Mouse (Mus musculus) megakaryocyte, embryonic 14.5 days (primary cell): ENCODE data around the gene Ccl22. TPM values are rescaled to one million over a fixed set of nuclear protein-coding genes. Genes with fewer than 3 reads are reported as not detected.
A peak's percentile ranks its signal among the peaks of the same experiment; 100 is the strongest.

Experiments
- H3K27me3 ChIP-seq: replicated peaks from 2 replicates; pipeline ENCODE3; 2012; ENCODE audit warnings: inconsistent platforms
- H3K36me3 ChIP-seq: replicated peaks from 2 replicates; pipeline ENCODE3; 2012; ENCODE audit warnings: low read length, inconsistent platforms, mixed read lengths
- H3K4me1 ChIP-seq: 2 replicates; pipeline ENCODE4 v1.6.1; 2012; ENCODE audit warnings: inconsistent platforms
- H3K4me3 ChIP-seq: replicated peaks from 2 replicates; pipeline ENCODE3; 2012; ENCODE audit warnings: moderate library complexity, mild to moderate bottlenecking, inconsistent platforms
- H3K9me3 ChIP-seq: 2 replicates; pipeline ENCODE4 v1.6.1; 2012; ENCODE audit warnings: inconsistent platforms
- FLI1 ChIP-seq: IDR thresholded peaks from 2 replicates; pipeline ENCODE4 v1.6.1; 2012; ENCODE audit warnings: low read length, inconsistent platforms, mixed read lengths
- GATA1 ChIP-seq: IDR thresholded peaks from 3 replicates; pipeline ENCODE4 v1.6.1; 2012; ENCODE audit warnings: mixed read lengths, low read length, inconsistent platforms, borderline replicate concordance
- polyA plus RNA-seq: library from polyadenylated mRNA; stranded (reverse); fragments of >175 nt; gene quantifications from 2 replicates; pipeline ENCODE4 v1.2.3, GENCODE M21; 2012; ENCODE audit warnings: low replicate concordance; ENCODE audit not compliant: insufficient read depth

Gene Ccl22
- polyA plus RNA-seq, 1 experiment, result 0.30 TPM

DNA sequence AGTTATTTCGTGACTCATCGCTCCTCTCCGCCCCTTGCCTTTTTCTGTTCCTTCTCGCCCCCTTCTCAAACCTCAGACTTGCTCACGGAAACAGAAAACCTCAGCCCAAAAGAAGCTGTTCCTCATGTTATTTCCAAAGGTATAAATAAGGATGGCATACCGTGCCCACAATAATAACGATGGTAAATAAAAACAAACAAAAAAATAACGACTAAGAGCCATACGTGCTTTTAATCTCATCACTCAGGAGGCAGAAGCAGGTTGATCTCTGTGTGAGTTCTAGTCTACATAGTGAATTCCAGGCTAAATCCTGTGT is 40.8 kb upstream of the Ccl22 start:
- no peaks in the 10 kb centered on the region for H3K9me3 ChIP-seq
- peak overlapping the region; percentile 92 for H3K4me3 ChIP-seq
- no peak for TF ChIP-seq GATA1
- TF ChIP-seq FLI1, result no peak
- H3K27me3 ChIP-seq, result peaks cover 6% of the 10 kb centered on the region
- H3K36me3 ChIP-seq, result no peaks in the 10 kb centered on the region
- peaks cover 55% of the 10 kb centered on the region for H3K4me1 ChIP-seq

DNA sequence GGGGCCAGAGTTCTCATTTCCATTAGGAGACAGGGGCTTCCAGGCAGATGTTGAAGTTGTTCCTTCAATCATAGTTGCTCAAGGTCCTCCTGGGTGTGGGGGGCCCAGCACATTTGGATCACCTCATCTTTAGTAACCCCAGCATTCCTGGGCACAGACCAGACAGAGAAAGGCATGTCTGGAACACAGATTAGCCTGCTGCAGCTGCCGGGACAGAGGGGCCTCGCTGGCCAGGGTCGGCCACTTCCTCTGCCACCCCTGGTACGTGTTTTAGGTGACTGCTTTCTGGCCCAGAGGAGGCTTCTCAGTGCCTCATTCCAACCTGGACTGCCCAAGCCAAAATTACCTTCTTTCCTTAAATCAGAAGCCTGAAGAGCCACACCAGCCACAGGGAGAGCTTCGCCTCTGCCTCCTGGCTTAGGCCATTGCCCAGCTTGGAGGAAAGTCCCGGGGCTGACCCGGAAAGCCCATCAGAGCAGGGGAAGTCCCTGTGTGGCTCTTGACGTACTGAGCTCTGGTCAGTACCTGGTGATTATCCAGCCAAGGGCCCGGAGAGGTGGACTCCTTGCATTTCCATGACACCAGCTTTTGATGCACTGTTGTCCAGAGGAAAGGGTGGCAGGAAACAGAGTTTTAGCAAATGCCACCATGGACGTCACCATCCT is 39.7 kb upstream of the Ccl22 start:
- TF ChIP-seq FLI1 (no peak), GATA1 (no peak)
- H3K9me3 ChIP-seq, result no peaks in the 10 kb centered on the region
- H3K36me3 ChIP-seq, result no peaks in the 10 kb centered on the region

DNA sequence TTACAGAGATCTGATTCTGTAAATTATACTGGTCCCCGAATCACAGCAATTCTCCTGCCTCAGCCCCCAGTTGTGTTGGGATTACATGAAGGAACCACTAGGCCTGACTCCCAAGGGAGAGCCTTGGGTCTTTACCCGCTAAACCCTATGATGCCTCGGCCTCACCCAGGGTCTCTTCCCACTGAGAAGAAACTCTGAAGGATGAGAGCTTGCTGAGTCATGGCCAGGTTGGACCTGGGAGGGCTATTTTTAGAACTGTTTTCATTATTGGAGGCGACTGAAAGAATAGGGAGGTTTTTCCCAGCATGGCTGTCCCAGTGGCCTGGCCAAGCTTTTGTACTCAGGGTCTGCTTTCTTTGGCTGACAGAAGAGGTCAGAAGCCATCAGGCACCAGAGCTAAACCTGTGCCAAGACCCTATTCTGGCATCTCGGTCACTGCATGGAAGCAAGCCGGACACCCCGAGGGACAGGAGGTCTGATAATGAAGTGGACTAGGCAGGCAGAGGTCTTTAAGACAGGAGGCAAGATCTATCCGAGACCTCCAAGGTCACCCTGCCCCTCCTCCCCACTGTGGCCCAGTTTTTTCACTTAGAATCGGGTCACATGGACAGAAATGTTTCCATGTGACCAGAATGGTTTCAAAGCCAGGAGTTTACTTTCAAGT is 38.5 kb upstream of the Ccl22 start:
- Histone ChIP-seq H3K27me3 (peaks cover 5% of the 10 kb centered on the region), H3K4me1 (peaks cover 74% of the 10 kb centered on the region), H3K4me3 (no peak overlapping the region), H3K9me3 (no peaks in the 10 kb centered on the region), H3K36me3 (no peaks in the 10 kb centered on the region)
- TF ChIP-seq GATA1, result no peak
- no peak for TF ChIP-seq FLI1

More for the DNA sequence above, 39.7 kb upstream of the Ccl22 start:
- Histone ChIP-seq H3K4me3 (no peak overlapping the region), H3K4me1 (peaks cover 64% of the 10 kb centered on the region), H3K27me3 (peaks cover 5% of the 10 kb centered on the region)

DNA sequence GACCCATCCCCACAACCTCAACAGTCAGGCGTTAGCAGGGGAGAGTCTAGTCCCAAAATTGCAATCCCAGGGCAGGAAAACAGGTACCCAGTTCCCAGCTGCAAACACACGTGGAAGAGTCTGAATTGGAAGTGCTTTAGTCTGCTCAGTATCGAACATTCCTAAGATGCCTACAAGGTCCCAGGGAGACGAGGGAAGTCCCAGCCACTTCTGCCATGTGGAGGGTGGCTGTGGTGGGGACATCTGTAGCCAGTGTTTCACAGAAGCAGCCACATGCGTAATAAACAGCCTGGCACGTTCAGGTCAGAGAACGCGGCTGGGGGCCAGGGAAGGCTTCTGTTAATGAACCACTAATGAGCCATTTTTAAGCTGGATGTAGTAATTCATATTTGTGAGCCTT is 35.1 kb upstream of the Ccl22 start:
- peaks cover 8% of the 10 kb centered on the region for H3K27me3 ChIP-seq

DNA sequence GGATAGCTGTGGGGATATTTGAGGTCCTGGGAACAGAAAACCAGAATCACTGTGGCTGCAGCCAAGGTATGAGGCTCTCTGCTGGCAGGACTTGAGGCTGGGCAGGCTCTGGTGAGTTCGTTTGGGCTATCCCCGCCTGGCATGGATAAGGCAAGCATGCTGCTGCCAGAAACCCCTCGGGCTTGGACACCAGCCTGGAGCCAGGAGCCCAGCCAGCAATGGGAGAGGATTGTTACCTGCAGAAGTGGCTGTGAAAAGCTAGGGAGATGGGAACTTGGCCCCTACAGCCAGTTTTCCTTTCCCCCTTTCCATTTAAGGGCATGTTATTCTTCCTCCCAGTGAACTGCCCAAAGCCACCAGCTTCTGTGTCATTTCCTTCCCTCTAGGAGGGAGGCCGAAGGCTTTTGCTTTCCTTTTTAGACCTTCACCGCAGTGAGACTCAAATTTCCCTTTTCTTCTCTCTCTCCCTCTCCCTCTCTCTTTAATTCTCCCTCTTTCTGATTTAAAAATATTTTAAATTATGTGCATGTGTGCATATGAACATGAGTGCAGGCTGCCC is 34.2 kb upstream of the Ccl22 start:
- Histone ChIP-seq H3K27me3 (peaks cover 13% of the 10 kb centered on the region), H3K9me3 (no peaks in the 10 kb centered on the region), H3K4me3 (peak overlapping the region; percentile 91), H3K36me3 (no peaks in the 10 kb centered on the region), H3K4me1 (peaks cover 58% of the 10 kb centered on the region)
- TF ChIP-seq GATA1 (no peak), FLI1 (no peak)

More for the DNA sequence above, 35.1 kb upstream of the Ccl22 start:
- Histone ChIP-seq H3K9me3 (no peaks in the 10 kb centered on the region), H3K4me3 (no peak overlapping the region), H3K36me3 (no peaks in the 10 kb centered on the region), H3K4me1 (peaks cover 67% of the 10 kb centered on the region)
- TF ChIP-seq GATA1 (no peak), FLI1 (no peak)

DNA sequence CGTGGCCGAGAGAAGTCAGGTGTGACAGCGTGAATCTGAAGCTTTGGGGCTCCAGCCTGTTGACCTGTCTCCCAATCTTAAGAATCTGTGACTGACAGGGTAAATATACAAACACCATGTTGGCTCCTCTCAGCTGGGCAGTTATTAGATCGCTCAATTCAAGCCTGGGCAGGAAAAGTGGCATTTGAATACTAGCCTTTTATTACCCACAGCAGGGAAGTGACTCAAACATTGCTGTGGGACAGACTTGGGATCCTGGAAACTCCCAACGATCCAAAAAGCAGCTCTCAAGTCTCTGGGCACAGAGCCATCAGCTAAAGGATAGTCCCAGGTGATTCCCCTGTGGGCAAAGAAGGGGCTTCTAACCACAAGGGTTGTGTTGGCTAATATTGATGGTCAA is 30.8 kb upstream of the Ccl22 start:
- Histone ChIP-seq H3K9me3 (no peaks in the 10 kb centered on the region), H3K27me3 (peaks cover 19% of the 10 kb centered on the region), H3K36me3 (no peaks in the 10 kb centered on the region), H3K4me1 (peaks cover 37% of the 10 kb centered on the region), H3K4me3 (no peak overlapping the region)
- TF ChIP-seq GATA1 (no peak), FLI1 (no peak)

DNA sequence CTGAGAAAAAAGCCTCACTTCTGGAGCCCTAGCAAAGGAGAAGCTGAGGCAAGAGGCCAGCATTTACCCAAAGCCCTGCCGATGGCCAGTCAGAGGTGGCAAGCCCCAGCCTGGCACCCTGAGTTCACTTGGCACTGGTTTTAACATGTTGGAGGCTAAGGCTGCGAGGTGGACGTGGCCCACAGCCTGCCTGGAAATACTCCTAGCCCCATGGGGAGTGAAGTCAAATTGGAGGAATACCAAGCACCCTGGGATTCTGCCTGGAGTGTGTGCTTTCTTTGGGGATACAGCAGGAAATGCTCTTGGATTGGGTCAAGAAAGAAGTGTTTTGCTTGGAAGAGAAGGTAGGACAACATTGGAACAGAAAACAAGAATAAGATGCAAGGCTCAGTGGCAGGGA is 29.5 kb upstream of the Ccl22 start:
- H3K4me1 ChIP-seq, result peaks cover 26% of the 10 kb centered on the region
- TF ChIP-seq FLI1 (no peak), GATA1 (no peak)
- H3K36me3 ChIP-seq, result no peaks in the 10 kb centered on the region
- peaks cover 19% of the 10 kb centered on the region for H3K27me3 ChIP-seq
- no peaks in the 10 kb centered on the region for H3K9me3 ChIP-seq
- no peak overlapping the region for H3K4me3 ChIP-seq

DNA sequence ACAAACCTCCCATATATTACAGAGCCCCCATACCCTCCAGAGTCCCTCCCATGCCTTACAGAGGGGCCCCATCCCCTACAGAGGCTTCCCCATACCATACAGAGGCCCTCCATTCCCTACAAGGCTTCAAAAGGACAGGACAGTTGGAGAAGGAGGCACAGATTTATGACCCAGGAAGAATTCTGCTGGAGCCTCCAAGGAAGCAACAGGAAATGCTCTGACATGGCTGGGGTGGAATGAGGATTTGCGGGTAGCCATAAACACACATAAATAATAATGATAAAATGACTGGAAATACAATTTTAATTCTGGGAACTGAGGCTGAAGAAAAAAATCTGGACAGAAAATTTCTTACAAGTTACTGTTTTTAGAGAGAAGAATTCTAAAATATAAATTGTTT is 28.5 kb upstream of the Ccl22 start:
- no peak for TF ChIP-seq GATA1
- no peak for TF ChIP-seq FLI1
- no peak overlapping the region for H3K4me3 ChIP-seq
- peaks cover 21% of the 10 kb centered on the region for H3K27me3 ChIP-seq
- no peaks in the 10 kb centered on the region for H3K36me3 ChIP-seq
- no peaks in the 10 kb centered on the region for H3K9me3 ChIP-seq
- H3K4me1 ChIP-seq, result peaks cover 17% of the 10 kb centered on the region

DNA sequence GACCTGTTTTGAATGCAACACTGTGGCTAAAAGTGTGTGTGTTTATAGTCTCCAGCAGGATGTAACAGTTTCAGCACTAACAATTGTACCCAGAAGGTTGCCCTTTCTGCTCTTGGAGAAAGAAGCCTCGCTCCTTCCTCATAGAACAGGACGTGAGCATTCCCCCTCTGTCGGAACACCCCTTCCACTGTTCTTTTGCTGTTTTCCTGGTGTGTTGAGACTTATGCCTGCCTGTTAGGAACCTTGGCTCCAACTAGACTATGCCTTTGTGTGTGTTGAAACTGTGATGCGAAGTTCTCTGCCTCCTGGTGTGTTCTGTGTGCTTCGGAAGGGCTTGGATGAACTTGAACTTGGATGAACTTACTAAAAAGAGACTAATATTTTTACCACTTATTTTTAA is 19.4 kb upstream of the Ccl22 start:
- Histone ChIP-seq H3K4me1 (peaks cover 23% of the 10 kb centered on the region), H3K36me3 (peaks cover 2% of the 10 kb centered on the region), H3K4me3 (no peak overlapping the region), H3K27me3 (peaks cover 5% of the 10 kb centered on the region), H3K9me3 (peaks cover 7% of the 10 kb centered on the region; the same call in 1 of the 2 replicates)
- no peak for TF ChIP-seq GATA1
- no peak for TF ChIP-seq FLI1

DNA sequence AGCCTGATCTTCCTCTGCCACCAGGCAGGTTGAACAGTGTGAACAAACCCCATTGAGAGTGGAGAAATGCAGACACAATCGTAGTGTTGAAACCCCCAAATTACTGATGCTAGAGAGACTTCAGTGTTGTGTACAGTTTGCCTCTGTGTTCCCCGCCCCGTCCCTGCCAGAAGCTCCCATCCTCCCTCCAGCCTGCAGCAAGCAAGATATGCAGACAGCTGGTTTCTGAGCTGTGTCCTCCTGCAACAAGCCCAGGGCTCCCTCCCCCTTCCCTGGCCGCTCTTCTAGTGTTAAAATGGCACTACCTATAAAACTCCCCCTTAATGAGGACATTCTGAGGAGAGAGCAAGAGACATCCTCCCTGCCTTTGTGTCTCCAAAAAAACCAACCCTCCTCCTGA is 16.1 kb upstream of the Ccl22 start:
- no peak for TF ChIP-seq GATA1
- Histone ChIP-seq H3K9me3 (peaks cover 7% of the 10 kb centered on the region; the same call in 1 of the 2 replicates), H3K4me3 (no peak overlapping the region), H3K4me1 (peaks cover 40% of the 10 kb centered on the region), H3K27me3 (no peaks in the 10 kb centered on the region), H3K36me3 (peaks cover 2% of the 10 kb centered on the region)
